Mouse (Mus musculus) MEL (cell line): Measurements from ENCODE around the gene Folr1. TPM values are rescaled to one million over a fixed set of nuclear protein-coding genes. Genes with fewer than 3 reads are reported as not detected.

Source experiments
- DNase-seq: peaks from one replicate; pipeline ENCODE4 v3.0.0; 2011; ENCODE audit warnings: low read depth, low spot score
- H3K27ac ChIP-seq: 2 replicates; pipeline ENCODE4 v1.5.1; 2012; ENCODE audit warnings: low read depth, mild to moderate bottlenecking, control low read depth, low read length, moderate library complexity; ENCODE audit not compliant: control insufficient read depth
- H3K27me3 ChIP-seq, 2 experiments: fragments of 150-350 bp in 1 of 2; sonication (generic) in 1 of 2; 2 replicates each; pipeline ENCODE4 v1.6.1; 2012; ENCODE audit warnings: low read length in 2 of 2, mild to moderate bottlenecking in 2 of 2, improper control_type of control experiment in 1 of 2, moderate library complexity in 1 of 2; ENCODE audit not compliant: insufficient read depth in 2 of 2, control insufficient read depth in 1 of 2
- H3K36me3 ChIP-seq, 2 experiments: 2 replicates each; pipeline ENCODE4 v1.6.1; 2012 to 2014; ENCODE audit warnings: low read length in 2 of 2, improper control_type of control experiment in 1 of 2, inconsistent platforms in 1 of 2, mild to moderate bottlenecking in 1 of 2; ENCODE audit not compliant: insufficient read depth in 2 of 2, control insufficient read depth in 1 of 2
- H3K4me1 ChIP-seq, 2 experiments: fragments of 150-350 bp in 1 of 2; sonication (generic) in 1 of 2; 2 replicates each; pipeline ENCODE4 v1.6.1; 2012; ENCODE audit warnings: low read length in 2 of 2, improper control_type of control experiment in 1 of 2, mild to moderate bottlenecking in 1 of 2; ENCODE audit not compliant: insufficient read depth in 2 of 2, control insufficient read depth in 1 of 2
- H3K4me3 ChIP-seq, 2 experiments: fragments of 150-350 bp in 1 of 2; sonication (generic) in 1 of 2; 2 replicates each; pipeline ENCODE4 v1.5.1; 2012; ENCODE audit warnings: low read depth in 2 of 2, low read length in 2 of 2, mild to moderate bottlenecking in 2 of 2, moderate library complexity in 2 of 2, control low read depth in 1 of 2, improper control_type of control experiment in 1 of 2; ENCODE audit not compliant: control insufficient read depth in 1 of 2, insufficient read depth in 1 of 2
- H3K79me2 ChIP-seq: 2 replicates; pipeline ENCODE4 v1.6.1; 2012; ENCODE audit warnings: mild to moderate bottlenecking, low read length, moderate library complexity; ENCODE audit not compliant: control insufficient read depth, poor library complexity, insufficient read depth
- H3K9ac ChIP-seq: 2 replicates; pipeline ENCODE4 v1.6.1; 2012; ENCODE audit warnings: low read depth, mild to moderate bottlenecking, control low read depth, low read length, moderate library complexity; ENCODE audit not compliant: control insufficient read depth, poor library complexity, severe bottlenecking
- H3K9me3 ChIP-seq: fragments of 150-350 bp; sonication (generic); replicated peaks from 2 replicates; pipeline ENCODE4 v1.6.1; 2012; ENCODE audit warnings: mild to moderate bottlenecking, low read length, improper control_type of control experiment, moderate library complexity; ENCODE audit not compliant: insufficient read depth
- BHLHE40 ChIP-seq: IDR thresholded peaks from 2 replicates; pipeline ENCODE4 v1.6.1; 2012; ENCODE audit warnings: low read depth, mild to moderate bottlenecking, inconsistent platforms, low read length, improper control_type of control experiment, borderline replicate concordance
- CHD1 ChIP-seq: IDR thresholded peaks from 2 replicates; pipeline ENCODE4 v1.6.1; 2012; ENCODE audit warnings: low read depth, mild to moderate bottlenecking, inconsistent platforms, low read length, improper control_type of control experiment
- CHD2 ChIP-seq: IDR thresholded peaks from 2 replicates; pipeline ENCODE4 v1.6.1; 2011; ENCODE audit warnings: low read length, improper control_type of control experiment
- CTCF ChIP-seq, 3 experiments: IDR thresholded peaks in 2 of 3; conservative IDR thresholded peaks in 1 of 3; 2 replicates each; pipeline ENCODE4 v1.5.1; 2011 to 2012; ENCODE audit warnings: low read length in 3 of 3, low read depth in 2 of 3, mild to moderate bottlenecking in 2 of 3, improper control_type of control experiment in 1 of 3, inconsistent platforms in 1 of 3, mixed read lengths in 1 of 3, moderate library complexity in 1 of 3; ENCODE audit not compliant: control insufficient read depth in 1 of 3, insufficient read depth in 1 of 3, poor library complexity in 1 of 3, severe bottlenecking in 1 of 3
- E2F4 ChIP-seq: IDR thresholded peaks from 2 replicates; pipeline ENCODE4 v1.6.1; 2011; ENCODE audit warnings: low read depth, low read length, improper control_type of control experiment, borderline replicate concordance
- ELF1 ChIP-seq: IDR thresholded peaks from 2 replicates; pipeline ENCODE4 v1.6.1; 2014; ENCODE audit warnings: low read depth, mild to moderate bottlenecking, inconsistent platforms, low read length, improper control_type of control experiment, moderate library complexity
- EP300 ChIP-seq, 2 experiments: IDR thresholded peaks; 2 replicates each; pipeline ENCODE4 v1.6.1; 2011; ENCODE audit warnings: improper control_type of control experiment in 2 of 2, low read length in 2 of 2, low read depth in 1 of 2, mild to moderate bottlenecking in 1 of 2
- ETS1 ChIP-seq: IDR thresholded peaks from 2 replicates; pipeline ENCODE4 v1.6.1; 2012; ENCODE audit warnings: low read depth, mild to moderate bottlenecking, inconsistent platforms, low read length, improper control_type of control experiment, moderate library complexity
- GABPA ChIP-seq: IDR thresholded peaks from 2 replicates; pipeline ENCODE4 v1.6.1; 2012; ENCODE audit warnings: low read depth, mild to moderate bottlenecking, inconsistent platforms, low read length, improper control_type of control experiment, moderate library complexity
- HCFC1 ChIP-seq: IDR thresholded peaks from 2 replicates; pipeline ENCODE4 v1.6.1; 2012; ENCODE audit warnings: low read depth, mild to moderate bottlenecking, inconsistent platforms, low read length, improper control_type of control experiment, moderate library complexity
- KAT2A ChIP-seq: conservative IDR thresholded peaks from 2 replicates; pipeline ENCODE4 v1.6.1; 2012; ENCODE audit warnings: low read depth, low read length, improper control_type of control experiment, inconsistent platforms
- MAFK ChIP-seq: IDR thresholded peaks from 2 replicates; pipeline ENCODE4 v1.6.1; 2011; ENCODE audit warnings: low read depth, mild to moderate bottlenecking, low read length, improper control_type of control experiment, borderline replicate concordance
- MAX ChIP-seq: IDR thresholded peaks from 2 replicates; pipeline ENCODE4 v1.6.1; 2011; ENCODE audit warnings: low read length, improper control_type of control experiment
- MEF2A ChIP-seq: IDR thresholded peaks from 2 replicates; pipeline ENCODE4 v1.6.1; 2014; ENCODE audit warnings: low read depth, mild to moderate bottlenecking, inconsistent platforms, low read length, improper control_type of control experiment; ENCODE audit not compliant: poor library complexity, insufficient replicate concordance, severe bottlenecking; ENCODE audit errors: extremely low read depth
- MXI1 ChIP-seq: IDR thresholded peaks from 2 replicates; pipeline ENCODE4 v1.6.1; 2011; ENCODE audit warnings: mild to moderate bottlenecking, low read depth, low read length, improper control_type of control experiment
- NELFE ChIP-seq: IDR thresholded peaks from 2 replicates; pipeline ENCODE4 v1.6.1; 2011; ENCODE audit warnings: low read depth, low read length, improper control_type of control experiment
- NRF1 ChIP-seq: IDR thresholded peaks from 2 replicates; pipeline ENCODE4 v1.6.1; 2014; ENCODE audit warnings: low read depth, mild to moderate bottlenecking, inconsistent platforms, low read length, improper control_type of control experiment, moderate library complexity; ENCODE audit not compliant: poor library complexity, insufficient read depth, severe bottlenecking
- POLR2AphosphoS2 ChIP-seq: IDR thresholded peaks from 2 replicates; pipeline ENCODE4 v1.6.1; 2011; ENCODE audit warnings: low read length, improper control_type of control experiment
- RCOR1 ChIP-seq: IDR thresholded peaks from 2 replicates; pipeline ENCODE4 v1.6.1; 2012; ENCODE audit warnings: low read depth, mild to moderate bottlenecking, inconsistent platforms, low read length, improper control_type of control experiment
- SIN3A ChIP-seq: IDR thresholded peaks from 2 replicates; pipeline ENCODE4 v1.6.1; 2012; ENCODE audit warnings: low read length, improper control_type of control experiment, inconsistent platforms
- TAL1 ChIP-seq: IDR thresholded peaks from 2 replicates; pipeline ENCODE4 v1.6.1; 2012; ENCODE audit warnings: mild to moderate bottlenecking, inconsistent platforms, low read length, moderate library complexity, mixed read lengths
- TBP ChIP-seq: IDR thresholded peaks from 2 replicates; pipeline ENCODE4 v1.8.0; 2011; ENCODE audit warnings: low read depth, low read length, improper control_type of control experiment
- TCF12 ChIP-seq: IDR thresholded peaks from 2 replicates; pipeline ENCODE4 v1.6.1; 2014; ENCODE audit warnings: low read depth, mild to moderate bottlenecking, inconsistent platforms, low read length, improper control_type of control experiment, moderate library complexity
- USF2 ChIP-seq, 2 experiments: IDR thresholded peaks; 2 replicates each; pipeline ENCODE4 v1.6.1; 2011 to 2012; ENCODE audit warnings: improper control_type of control experiment in 2 of 2, low read length in 2 of 2, borderline replicate concordance in 1 of 2, inconsistent platforms in 1 of 2, low read depth in 1 of 2, mild to moderate bottlenecking in 1 of 2; ENCODE audit not compliant: insufficient read depth in 1 of 2
- ZKSCAN1 ChIP-seq: IDR thresholded peaks from 2 replicates; pipeline ENCODE4 v1.6.1; 2012; ENCODE audit warnings: low read depth, mild to moderate bottlenecking, inconsistent platforms, low read length, improper control_type of control experiment, moderate library complexity
- ZMIZ1 ChIP-seq: IDR thresholded peaks from 2 replicates; pipeline ENCODE4 v1.6.1; 2012; ENCODE audit warnings: low read depth, mild to moderate bottlenecking, inconsistent platforms, low read length, improper control_type of control experiment, moderate library complexity
- ZNF384 ChIP-seq: IDR thresholded peaks from 2 replicates; pipeline ENCODE4 v1.6.1; 2012; ENCODE audit warnings: low read depth, mild to moderate bottlenecking, inconsistent platforms, low read length, improper control_type of control experiment
- polyA plus RNA-seq, 2 experiments: library from polyadenylated mRNA; stranded (reverse) in 1 of 2; unstranded in 1 of 2; fragments of >175 nt in 1 of 2; fragments of >200 nt in 1 of 2; gene quantifications; 2 replicates each; pipeline versions ENCODE4 v1.2.1 to v1.2.4; 2012; ENCODE audit warnings: low replicate concordance in 2 of 2, low read depth in 1 of 2; ENCODE audit not compliant: insufficient read length in 2 of 2, insufficient read depth in 1 of 2, missing spikeins in 1 of 2
- total RNA-seq: library from RNA; depleted of rRNA; stranded (reverse); fragments of 300-350 nt; gene quantifications from 2 replicates; pipeline ENCODE4 v1.2.3, GENCODE M21; 2012

Folr1 gene
- total and polyA plus RNA-seq, 3 experiments, result 0.07 to 0.12 TPM; not detected in 1

- Histone ChIP-seq H3K79me2 (peaks cover 15% of the 10 kb centered on the region), H3K4me3 (peak within 1 kb of the TSS; percentile 81 to 91), H3K36me3 (peaks cover 0 to 11% of the 10 kb centered on the region in 2 experiments; a peak in 2 of 4 replicates), H3K4me1 (peaks cover 15 to 20% of the 10 kb centered on the region in 2 experiments), H3K27me3 (no peaks in the 10 kb centered on the region), H3K9me3 (no peaks in the 10 kb centered on the region), H3K27ac (peak within 1 kb of the TSS; percentile 87), H3K9ac (peak within 1 kb of the TSS; percentile 93)
- no peak for DNase-seq
- TF ChIP-seq MXI1 (no peak), MEF2A (no peak), ELF1 (no peak), NELFE (no peak), ZNF384 (no peak), CTCF (IDR thresholded peaks at IDR 0.05 in 2 of 3, conservative IDR thresholded peaks at IDR 0.05 in 1 of 3; ENCODE audit: control insufficient read depth in 1 of 3, insufficient read depth in 1 of 3, low read depth in 2 of 3, low read length in 3 of 3, poor library complexity in 1 of 3, severe bottlenecking in 1 of 3) (no peak), KAT2A (no peak), CHD1 (0 out of 2 replicates have a peak, but pooled peaks have one; percentile 74), TBP (peak; percentile 10; the same call in 1 of the 2 replicates), TAL1 (no peak), MAX (no peak)
Observed at GRCm38 (mm10) chr7:101906287-101906681, 35.7 kb upstream of the Folr1 start, which contains the start of gene Tomt. Gene Tomt, minus strand, starts transcription at chr7:101906359.

GRCm38 (mm10) chr7:101905561-101906286 lies 35.1 kb upstream of the Folr1 start, which contains the start of gene Lamtor1:
Gene Lamtor1, plus strand, starts transcription at chr7:101905904.
- peak within 1 kb of the TSS; percentile 93 for H3K9ac ChIP-seq
- H3K79me2 ChIP-seq, result peaks cover 15% of the 10 kb centered on the region
- peaks cover 15 to 20% of the 10 kb centered on the region in 2 experiments for H3K4me1 ChIP-seq
- peak within 1 kb of the TSS; percentile 87 for H3K27ac ChIP-seq
- peaks cover 0 to 11% of the 10 kb centered on the region in 2 experiments; a peak in 2 of 4 replicates for H3K36me3 ChIP-seq
- H3K9me3 ChIP-seq, result no peaks in the 10 kb centered on the region
- no peaks in the 10 kb centered on the region for H3K27me3 ChIP-seq
- peak within 1 kb of the TSS; percentile 81 to 91 for H3K4me3 ChIP-seq
- peak; percentile 99 for DNase-seq
- TF ChIP-seq POLR2AphosphoS2 (peak; percentile 85; the same call in 1 of the 2 replicates), ETS1 (peak; percentile 59), NELFE (peak; percentile 90), GABPA (no peak), NRF1 (no peak), MAX (peak; percentile 99), CHD2 (peak; percentile 67), ELF1 (peak; percentile 90), SIN3A (peak; percentile 94), HCFC1 (peak; percentile 88), E2F4 (no peak), KAT2A (no peak; the same call in 1 of the 2 replicates), MXI1 (peak; percentile 90), CTCF (IDR thresholded peaks at IDR 0.05 in 2 of 3, conservative IDR thresholded peaks at IDR 0.05 in 1 of 3; ENCODE audit: control insufficient read depth in 1 of 3, insufficient read depth in 1 of 3, low read depth in 2 of 3, low read length in 3 of 3, poor library complexity in 1 of 3, severe bottlenecking in 1 of 3) (no peak), MEF2A (no peak), TCF12 (peak; percentile 57), RCOR1 (no peak), USF2 (IDR thresholded peaks at IDR 0.05; ENCODE audit: borderline replicate concordance in 1 of 2, insufficient read depth in 1 of 2, low read depth in 1 of 2, low read length in 2 of 2) (peak; percentile 96 to 99), BHLHE40 (peak; percentile 98), ZKSCAN1 (no peak), MAFK (no peak), EP300 (IDR thresholded peaks at IDR 0.05; ENCODE audit: low read depth in 1 of 2, low read length in 2 of 2) (peak in 1 of 2 experiments; percentile 52; a peak in 2 of 4 replicates), ZMIZ1 (peak; percentile 91)
